Comparison of ENCODE assay signal across 9 mouse cellular contexts in genomic region chr4:141853437-141853836, GRCm38 (mm10). TPM values are rescaled to one million over a fixed set of nuclear protein-coding genes. Genes with fewer than 3 reads are reported as not detected.
DNase-seq lines count a peak whose midpoint lies in the region; ATAC-seq and TF ChIP-seq lines count a peak whose summit lies in the region.
"Had no signal": no experiment of that assay in that cellular context is flagged by ENCODE, and none has a peak within 500 bp of the region (broad histone marks: within the 10 kb centered on the region; RNA-seq: fewer than 3 reads in every experiment).

No protein-coding gene starts in this region.

- H3K9ac ChIP-seq in heart, postnatal 0 days (replicated peaks; ENCODE audit: low read depth, low read length), result no peak overlapping the region
- H3K9ac ChIP-seq in heart, embryonic 12.5 days, result no peak overlapping the region
- no peak overlapping the region for H3K9ac ChIP-seq in neural tube, embryonic 15.5 days (replicated peaks)

- no peak overlapping the region for H3K4me2 ChIP-seq in heart, postnatal 0 days (ENCODE audit: low read depth, low read length)
- no peak overlapping the region for H3K4me2 ChIP-seq in heart, embryonic 12.5 days
- no peak overlapping the region for H3K4me2 ChIP-seq in neural tube, embryonic 15.5 days

- TF ChIP-seq EP300 in heart, postnatal 0 days (IDR thresholded peaks at IDR 0.05; ENCODE audit: low read depth), result no peak

- 0 out of 2 replicates have a peak, but pooled peaks cover under 1% of the 10 kb centered on the region for H3K36me3 ChIP-seq in heart, postnatal 0 days (replicated peaks; ENCODE audit: control insufficient read depth, insufficient read depth, low read length)
- H3K36me3 ChIP-seq in heart, embryonic 12.5 days, result peaks cover 5% of the 10 kb centered on the region
- H3K36me3 ChIP-seq in neural tube, embryonic 15.5 days, result no peaks in the 10 kb centered on the region

- peak; percentile 84 for TF ChIP-seq CTCF in heart, postnatal 0 days (IDR thresholded peaks at IDR 0.05; ENCODE audit: low read depth)

- no peaks in the 10 kb centered on the region for H3K9me3 ChIP-seq in heart, postnatal 0 days (replicated peaks; ENCODE audit: control insufficient read depth, low read length)
- H3K9me3 ChIP-seq in heart, embryonic 12.5 days (replicated peaks), result no peaks in the 10 kb centered on the region
- no peaks in the 10 kb centered on the region for H3K9me3 ChIP-seq in neural tube, embryonic 15.5 days (replicated peaks)

- no peaks in the 10 kb centered on the region for H3K4me1 ChIP-seq in heart, postnatal 0 days (ENCODE audit: control insufficient read depth, insufficient read depth)
- H3K4me1 ChIP-seq in heart, embryonic 12.5 days (replicated peaks), result 0 out of 2 replicates have a peak, but pooled peaks cover 4% of the 10 kb centered on the region
- 0 out of 2 replicates have a peak, but pooled peaks cover 2% of the 10 kb centered on the region for H3K4me1 ChIP-seq in neural tube, embryonic 15.5 days

- no peak for DNase-seq in heart, postnatal 0 days (ENCODE audit: low spot score)
- DNase-seq in neural tube, embryonic 10.5 days (ENCODE audit: extremely low spot score, low spot score), result peak; percentile 60
- peak; percentile 47 for DNase-seq in ZHBTc4 (ENCODE audit: low read depth, low spot score)
- DNase-seq in urinary bladder, adult 2 months (ENCODE audit: low spot score), result no peak

- WGBS in heart, postnatal 0 days, result 64% methylated on average over 9 of the region's 9 CpGs
- WGBS in heart, embryonic 12.5 days, result 85% methylated on average over 9 of the region's 9 CpGs
- WGBS in neural tube, embryonic 15.5 days, result 72% methylated on average over 9 of the region's 9 CpGs

- no peak for ATAC-seq in heart, postnatal 0 days (ENCODE audit: insufficient read depth, low read depth)
- no peak for ATAC-seq in heart, embryonic 12.5 days (ENCODE audit: insufficient number of reproducible peaks, low FRiP score)
- no peak for ATAC-seq in neural tube, embryonic 15.5 days (ENCODE audit: low FRiP score)
- ATAC-seq in erythroid progenitor cell, adult 5-6 weeks (replicated peaks; ENCODE audit: low FRiP score, poor library complexity, severe bottlenecking), result peak; percentile 47
- ATAC-seq in monocyte, adult 5-6 weeks (replicated peaks; ENCODE audit: insufficient number of reproducible peaks, low FRiP score, low TSS enrichment, poor library complexity, severe bottlenecking), result peak; percentile 18

- no peak overlapping the region for H3K27ac ChIP-seq in heart, postnatal 0 days (ENCODE audit: low read depth)
- no peak overlapping the region for H3K27ac ChIP-seq in heart, embryonic 12.5 days (ENCODE audit: poor library complexity, severe bottlenecking)
- no peak overlapping the region for H3K27ac ChIP-seq in neural tube, embryonic 15.5 days (replicated peaks)

- no peak overlapping the region for H3K4me3 ChIP-seq in heart, postnatal 0 days (ENCODE audit: low read depth, low read length)
- H3K4me3 ChIP-seq in heart, embryonic 12.5 days, result no peak overlapping the region
- H3K4me3 ChIP-seq in neural tube, embryonic 15.5 days (replicated peaks), result no peak overlapping the region
- H3K4me3 ChIP-seq: myocyte had no signal

- H3K27me3 ChIP-seq in heart, postnatal 0 days (ENCODE audit: control insufficient read depth, insufficient read depth, low read length), result no peaks in the 10 kb centered on the region
- no peaks in the 10 kb centered on the region for H3K27me3 ChIP-seq in heart, embryonic 12.5 days (replicated peaks)
- H3K27me3 ChIP-seq in neural tube, embryonic 15.5 days (replicated peaks), result no peaks in the 10 kb centered on the region

RNA-seq across cellular contexts. Expression of gene Ctrc, which starts 7.3 kb away (rescaled TPM):
- total RNA-seq in heart, postnatal 0 days (2014; rRNA removed; ENCODE audit: low replicate concordance), result not detected in 2 replicates
- polyA plus RNA-seq in heart, postnatal 0 days (2015; fragmentation: Nextera tagmentation; extraction: Ambion mirVana), result not detected in 2 replicates
- not detected in 2 replicates for polyA plus RNA-seq in heart, embryonic 12.5 days (2016; fragmentation: Nextera tagmentation; extraction: Ambion mirVana)
- polyA plus RNA-seq in neural tube, embryonic 15.5 days (2015; fragmentation: Nextera tagmentation; extraction: Ambion mirVana), result not detected in 2 replicates
- total RNA-seq in erythroid progenitor cell, adult 5-6 weeks (2015; ENCODE audit: low replicate concordance), result not detected in 2 replicates
- total RNA-seq in erythroid progenitor cell, adult 5-6 weeks (2017; ENCODE audit: low replicate concordance), result not detected in 2 replicates
- not detected in 3 replicates for total RNA-seq in monocyte, adult 5-6 weeks (2017)
- polyA plus RNA-seq in urinary bladder, adult 2 months (2012; rRNA removed), result not detected in 2 replicates
- polyA plus RNA-seq: myocyte had no signal

RNA-seq across cellular contexts. Expression of gene Efhd2, which starts 21.3 kb away (rescaled TPM):
- 42.7 and 42.9 TPM in 2 replicates for total RNA-seq in heart, postnatal 0 days (2014; rRNA removed; ENCODE audit: low replicate concordance)
- polyA plus RNA-seq in heart, postnatal 0 days (2015; fragmentation: Nextera tagmentation; extraction: Ambion mirVana), result 54.5 and 56.9 TPM in 2 replicates
- polyA plus RNA-seq in heart, embryonic 12.5 days (2016; fragmentation: Nextera tagmentation; extraction: Ambion mirVana), result 119 and 121 TPM in 2 replicates
- polyA plus RNA-seq in neural tube, embryonic 15.5 days (2015; fragmentation: Nextera tagmentation; extraction: Ambion mirVana), result 75.6 and 85.4 TPM in 2 replicates
- total RNA-seq in erythroid progenitor cell, adult 5-6 weeks (2015; ENCODE audit: low replicate concordance), result 18.7 and 21.8 TPM in 2 replicates
- 11.4 and 18.8 TPM in 2 replicates for total RNA-seq in erythroid progenitor cell, adult 5-6 weeks (2017; ENCODE audit: low replicate concordance)
- 190 to 273 TPM (median 198 TPM) in 3 replicates for total RNA-seq in monocyte, adult 5-6 weeks (2017)
- polyA plus RNA-seq in urinary bladder, adult 2 months (2012; rRNA removed), result 79.2 and 95.6 TPM in 2 replicates

RNA-seq across cellular contexts. Expression of gene Cela2a, which starts 27.5 kb away (rescaled TPM):
- 2.1 TPM in 1 of 2 replicates, not detected in the other for total RNA-seq in heart, postnatal 0 days (2014; rRNA removed; ENCODE audit: low replicate concordance)
- 0.20 and 0.21 TPM in 2 replicates for polyA plus RNA-seq in heart, postnatal 0 days (2015; fragmentation: Nextera tagmentation; extraction: Ambion mirVana)
- not detected in 2 replicates for polyA plus RNA-seq in heart, embryonic 12.5 days (2016; fragmentation: Nextera tagmentation; extraction: Ambion mirVana)
- 1.3 TPM in 1 of 2 replicates, not detected in the other for polyA plus RNA-seq in neural tube, embryonic 15.5 days (2015; fragmentation: Nextera tagmentation; extraction: Ambion mirVana)
- total RNA-seq in erythroid progenitor cell, adult 5-6 weeks (2015; ENCODE audit: low replicate concordance), result not detected in 2 replicates
- total RNA-seq in erythroid progenitor cell, adult 5-6 weeks (2017; ENCODE audit: low replicate concordance), result not detected in 2 replicates
- total RNA-seq in monocyte, adult 5-6 weeks (2017), result not detected in 3 replicates
- polyA plus RNA-seq in urinary bladder, adult 2 months (2012; rRNA removed), result 0.29 and 1.3 TPM in 2 replicates
- polyA plus RNA-seq: myocyte had no signal

Comparison
In these comparisons a context has a peak if more than half of its experiments do, and no peak if none do; other contexts are left out.
1. ATAC-seq: peak in erythroid progenitor cell, adult 5-6 weeks (single experiment) and monocyte, adult 5-6 weeks (single experiment); none in heart, postnatal 0 days (single experiment), heart, embryonic 12.5 days (single experiment) and neural tube, embryonic 15.5 days (single experiment).
2. DNase-seq: peak in neural tube, embryonic 10.5 days (single experiment) and ZHBTc4 (single experiment); none in heart, postnatal 0 days (single experiment) and urinary bladder, adult 2 months (single experiment).